ENCODE assay signal across 8 mouse cellular contexts in the genomic region with DNA sequence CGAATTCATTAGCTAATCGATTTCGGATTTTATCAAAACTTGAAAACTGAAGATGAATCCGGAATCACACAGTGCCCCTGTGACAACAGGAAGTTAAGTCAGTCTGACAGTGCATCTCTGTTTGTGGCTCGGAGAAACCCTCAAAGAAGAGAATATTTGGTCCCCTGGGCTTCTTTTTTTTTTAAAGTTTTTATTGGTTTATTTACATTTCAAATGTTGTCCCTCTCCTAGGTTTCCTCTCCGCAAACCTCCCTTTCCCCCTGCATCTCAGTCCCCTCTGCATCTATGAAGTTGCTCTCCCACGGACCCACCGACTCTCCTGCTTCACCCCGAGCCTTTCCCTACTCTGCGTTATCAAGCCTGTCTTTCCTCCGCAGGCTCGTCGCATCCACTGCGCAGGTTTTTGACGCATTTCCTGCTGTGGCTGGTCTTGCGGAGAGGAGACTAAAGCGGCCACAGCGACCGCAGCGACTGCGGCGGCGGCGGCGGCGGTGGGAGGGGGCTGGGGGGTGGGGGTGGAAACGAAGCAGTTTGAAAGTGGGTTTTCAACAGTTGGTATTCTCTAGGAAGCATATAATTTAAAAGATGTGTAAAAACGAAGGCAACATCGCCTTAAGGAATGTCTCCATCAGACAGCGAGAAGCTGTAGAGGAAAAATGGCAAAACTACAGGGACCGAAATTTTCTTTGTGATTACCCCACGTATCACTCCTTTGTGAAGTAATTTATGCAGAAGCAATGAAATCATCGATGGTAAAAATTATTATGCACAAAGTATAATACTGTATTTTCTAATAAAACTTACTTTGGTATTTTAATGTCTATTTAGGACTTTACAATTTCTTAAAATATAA.
DNase-seq lines count a peak whose midpoint lies in the region; ATAC-seq lines count a peak whose summit lies in the region.
"Not testable (repeated sequence)": the region's sequence is repeated elsewhere in the genome, so short reads cannot be mapped to it uniquely, and the experiment has no call there.

No protein-coding gene starts in this region.

- H3K36me3 ChIP-seq in embryonic facial prominence, embryonic 11.5 days (replicated peaks; ENCODE audit: control insufficient read depth, insufficient read depth, low read depth, low read length); intestine, embryonic 16.5 days (ENCODE audit: control insufficient read depth, insufficient read depth, low read length); lung, embryonic 16.5 days (ENCODE audit: control insufficient read depth, insufficient read depth, low read length): not testable (repeated sequence)

- DNase-seq in brain, adult 2 months (ENCODE audit: low read depth, low spot score): peak; percentile 97
- DNase-seq in embryonic facial prominence, embryonic 11.5 days (ENCODE audit: low spot score): peak; percentile 77
- DNase-seq in heart, adult 11 months: peak; percentile 86
- peak; percentile 43 to 51 for DNase-seq in left cerebral cortex, adult 18-20 months (ENCODE audit: low spot score in 2 of 2)
- DNase-seq in ovary, postnatal 14 days (ENCODE audit: low spot score): peak; percentile 12
- peak; percentile 3 for DNase-seq in urinary bladder, postnatal 25 days (ENCODE audit: low spot score)

- 13% methylated on average over 33 of the region's 33 CpGs for WGBS in embryonic facial prominence, embryonic 11.5 days
- 9% methylated on average over 33 of the region's 33 CpGs for WGBS in intestine, embryonic 16.5 days
- WGBS in lung, embryonic 16.5 days: 14% methylated on average over 33 of the region's 33 CpGs

- ATAC-seq in embryonic facial prominence, embryonic 11.5 days (replicated peaks; ENCODE audit: insufficient number of reproducible peaks, low FRiP score, low TSS enrichment, low read depth): peak; percentile 87; the same call in 1 of the 2 replicates
- peak; percentile 94 for ATAC-seq in intestine, embryonic 16.5 days
- ATAC-seq in lung, embryonic 16.5 days (ENCODE audit: low read depth): peak; percentile 89

- H3K4me1 ChIP-seq in embryonic facial prominence, embryonic 11.5 days (ENCODE audit: control insufficient read depth, insufficient read depth, low read length); intestine, embryonic 16.5 days (ENCODE audit: control insufficient read depth, insufficient read depth, low read length); lung, embryonic 16.5 days (replicated peaks; ENCODE audit: control insufficient read depth, insufficient read depth, low read length): not testable (repeated sequence)

- not testable (repeated sequence) for H3K9me3 ChIP-seq in embryonic facial prominence, embryonic 11.5 days (replicated peaks; ENCODE audit: control insufficient read depth, low read length); intestine, embryonic 16.5 days (ENCODE audit: control insufficient read depth, low read length); lung, embryonic 16.5 days (ENCODE audit: control insufficient read depth, low read length)

- H3K4me2 ChIP-seq in embryonic facial prominence, embryonic 11.5 days (ENCODE audit: low read depth, low read length): peak overlapping the region; percentile 19
- H3K4me2 ChIP-seq in intestine, embryonic 16.5 days (ENCODE audit: low read depth, low read length): peak overlapping the region; percentile 39
- H3K4me2 ChIP-seq in lung, embryonic 16.5 days (ENCODE audit: low read depth, low read length): peak overlapping the region; percentile 51

- H3K4me3 ChIP-seq in embryonic facial prominence, embryonic 11.5 days (ENCODE audit: low read depth, low read length): peak overlapping the region; percentile 29
- H3K4me3 ChIP-seq in intestine, embryonic 16.5 days (ENCODE audit: low read length): peak overlapping the region; percentile 40
- H3K4me3 ChIP-seq in lung, embryonic 16.5 days (ENCODE audit: low read length): peak overlapping the region; percentile 46

- not testable (repeated sequence) for H3K27ac ChIP-seq in embryonic facial prominence, embryonic 11.5 days (replicated peaks; ENCODE audit: low read depth, low read length); intestine, embryonic 16.5 days (ENCODE audit: low read length); lung, embryonic 16.5 days (ENCODE audit: low read length)

- 0 out of 2 replicates have a peak overlapping the region, but pooled peaks have one; percentile 6 for H3K9ac ChIP-seq in embryonic facial prominence, embryonic 11.5 days (replicated peaks; ENCODE audit: low read length)
- not testable (repeated sequence) for H3K9ac ChIP-seq in intestine, embryonic 16.5 days (ENCODE audit: low read depth, low read length); lung, embryonic 16.5 days (ENCODE audit: low read length)

- H3K27me3 ChIP-seq in embryonic facial prominence, embryonic 11.5 days (ENCODE audit: control insufficient read depth, insufficient read depth, low read length); intestine, embryonic 16.5 days (replicated peaks; ENCODE audit: control insufficient read depth, insufficient read depth, low read length); lung, embryonic 16.5 days (ENCODE audit: control insufficient read depth, insufficient read depth, low read depth, low read length): not testable (repeated sequence)

Comparison
In these comparisons a context has a peak if more than half of its experiments do, and no peak if none do; other contexts are left out.
1. DNase-seq: peak in every context shown above with its lines; median percentile 97 in brain, adult 2 months; 86 in heart, adult 11 months; 77 in embryonic facial prominence, embryonic 11.5 days; 47 in left cerebral cortex, adult 18-20 months; 12 in ovary, postnatal 14 days; 3 in urinary bladder, postnatal 25 days.